Mouse (Mus musculus) small intestine, adult 2 months (tissue): ENCODE measurements around the gene Trappc3l. TPM values are rescaled to one million over a fixed set of nuclear protein-coding genes. Genes with fewer than 3 reads are reported as not detected.

Experiments
- H3K27ac ChIP-seq: fragments of 200-500 bp; 2 replicates; pipeline ENCODE4 v1.5.1; 2012; ENCODE audit warnings: low read depth, low read length, control low read depth, inconsistent platforms; ENCODE audit not compliant: insufficient read depth
- H3K27me3 ChIP-seq: fragments of 200-500 bp; 2 replicates; pipeline ENCODE4 v1.6.1; 2012; ENCODE audit warnings: mild to moderate bottlenecking, moderate library complexity, low read length, inconsistent platforms; ENCODE audit not compliant: control insufficient read depth, insufficient read depth
- H3K36me3 ChIP-seq: fragments of 200-500 bp; 2 replicates; pipeline ENCODE4 v1.6.1; 2012; ENCODE audit warnings: mild to moderate bottlenecking, low read length, control low read depth, inconsistent platforms; ENCODE audit not compliant: control insufficient read depth, insufficient read depth
- H3K4me1 ChIP-seq: fragments of 200-500 bp; 2 replicates; pipeline ENCODE4 v1.6.1; 2012; ENCODE audit warnings: low read length, inconsistent platforms, mixed read lengths; ENCODE audit not compliant: control insufficient read depth, insufficient read depth, insufficient read length
- H3K4me3 ChIP-seq: fragments of 200-500 bp; 2 replicates; pipeline ENCODE4 v1.5.1; 2012; ENCODE audit warnings: low read depth, mild to moderate bottlenecking, control low read depth, inconsistent platforms, low read length, moderate library complexity
- CTCF ChIP-seq: fragments of 200-500 bp; IDR thresholded peaks from 2 replicates; pipeline ENCODE4 v1.5.1; 2012; ENCODE audit warnings: low read depth, mild to moderate bottlenecking, control low read depth, inconsistent platforms, low read length, moderate library complexity, mixed read lengths; ENCODE audit not compliant: insufficient replicate concordance, insufficient read length; ENCODE audit errors: extremely low read depth
- POLR2A ChIP-seq: fragments of 200-500 bp; IDR thresholded peaks from 2 replicates; pipeline ENCODE4 v1.6.1; 2012; ENCODE audit warnings: low read depth, mild to moderate bottlenecking, control low read depth, inconsistent platforms, low read length, moderate library complexity
- WGBS: fragments of 180-500 bp; shearing (Covaris S2); methylation state at CpG from one replicate; pipeline ENCODE4 v1.1.7; 2018; 5-methylcytosine and 5-hydroxymethylcytosine counted together
- polyA plus RNA-seq: library from polyadenylated mRNA; depleted of rRNA; stranded (reverse); fragments of >200 nt; gene quantifications from 2 replicates; pipeline ENCODE4 v1.2.3, GENCODE M21; 2012; rRNA removed

Gene Trappc3l
- polyA plus RNA-seq, 1 experiment, result not detected

GRCm38 (mm10) chr10:34141693-34142092, 104.3 kb downstream of the Trappc3l start:
- H3K4me3 ChIP-seq, result no peak overlapping the region
- H3K27me3 ChIP-seq, result no peaks in the 10 kb centered on the region
- 77% methylated on average over 2 of the region's 2 CpGs for WGBS
- no peak for TF ChIP-seq POLR2A
- no peak for TF ChIP-seq CTCF
- no peak overlapping the region for H3K27ac ChIP-seq
- H3K4me1 ChIP-seq, result no peaks in the 10 kb centered on the region
- H3K36me3 ChIP-seq, result no peaks in the 10 kb centered on the region

GRCm38 (mm10) chr10:34149772-34150171, 112.4 kb downstream of the Trappc3l start:
- Histone ChIP-seq H3K4me3 (no peak overlapping the region), H3K36me3 (no peaks in the 10 kb centered on the region), H3K27me3 (no peaks in the 10 kb centered on the region), H3K4me1 (no peaks in the 10 kb centered on the region), H3K27ac (no peak overlapping the region)
- 71% methylated on average over 3 of the region's 3 CpGs for WGBS
- TF ChIP-seq CTCF (no peak), POLR2A (no peak)

- WGBS, result 47% methylated on average over 6 of the region's 6 CpGs
- no peak for TF ChIP-seq POLR2A
Measured at GRCm38 (mm10) chr10:34150454-34150853, 113.1 kb downstream of the Trappc3l start.

GRCm38 (mm10) chr10:34151827-34152226, 114.4 kb downstream of the Trappc3l start:
- WGBS, result 79% methylated on average over 3 of the region's 3 CpGs
- Histone ChIP-seq H3K27ac (no peak overlapping the region), H3K4me3 (no peak overlapping the region), H3K4me1 (no peaks in the 10 kb centered on the region), H3K36me3 (no peaks in the 10 kb centered on the region), H3K27me3 (no peaks in the 10 kb centered on the region)
- TF ChIP-seq POLR2A, result no peak
- no peak for TF ChIP-seq CTCF

More at GRCm38 (mm10) chr10:34150454-34150853, 113.1 kb downstream of the Trappc3l start:
- Histone ChIP-seq H3K27ac (no peak overlapping the region), H3K36me3 (no peaks in the 10 kb centered on the region), H3K4me3 (no peak overlapping the region), H3K27me3 (no peaks in the 10 kb centered on the region), H3K4me1 (no peaks in the 10 kb centered on the region)

- Histone ChIP-seq H3K27ac (no peak overlapping the region), H3K27me3 (no peaks in the 10 kb centered on the region), H3K4me1 (no peaks in the 10 kb centered on the region), H3K36me3 (no peaks in the 10 kb centered on the region), H3K4me3 (no peak overlapping the region)
- 73% methylated on average over 12 of the region's 12 CpGs for WGBS
- TF ChIP-seq CTCF (no peak), POLR2A (no peak)
Measured at GRCm38 (mm10) chr10:34155796-34156554, 118.6 kb downstream of the Trappc3l start.

Other genes starting within 250 kb of the Trappc3l start
- gene Sult3a1, start 179.9 kb upstream of the Trappc3l start, polyA plus RNA-seq, result not detected in 2 replicates
- 0.05 TPM in 1 of 2 replicates, not detected in the other for gene Rsph4a, start 132.5 kb upstream of the Trappc3l start, polyA plus RNA-seq
- 0.84 and 2.4 TPM in 2 replicates for gene Zup1, start 86.3 kb upstream of the Trappc3l start, polyA plus RNA-seq
- 19.9 and 29.3 TPM in 2 replicates for gene Rwdd1, start 18.0 kb upstream of the Trappc3l start, polyA plus RNA-seq
- gene Calhm4, start 6.7 kb downstream of the Trappc3l start, polyA plus RNA-seq, result not detected in 2 replicates
- gene Calhm5, start 58.9 kb downstream of the Trappc3l start, polyA plus RNA-seq, result 0.14 and 0.15 TPM in 2 replicates
- 4.3 and 5.4 TPM in 2 replicates for gene Calhm6, start 90.4 kb downstream of the Trappc3l start, polyA plus RNA-seq
- gene Dse, start 170.1 kb downstream of the Trappc3l start, polyA plus RNA-seq, result 3.2 and 3.5 TPM in 2 replicates
- 9.9 and 16.6 TPM in 2 replicates for gene Tspyl1, start 244.6 kb downstream of the Trappc3l start, polyA plus RNA-seq